Comparison of ENCODE assay signal across 37 mouse cellular contexts in genomic region chr11:49213505-49213904, GRCm38 (mm10). TPM values are rescaled to one million over a fixed set of nuclear protein-coding genes. Genes with fewer than 3 reads are reported as not detected.
"Had no signal": no experiment of that assay in that cellular context is flagged by ENCODE, and none has a peak within 500 bp of the region (broad histone marks: within the 10 kb centered on the region; RNA-seq: fewer than 3 reads in every experiment).

No protein-coding gene starts in this region.

- H3K27me3 ChIP-seq: heart, embryonic 12.5 days; hindbrain, embryonic 12.5 days; intestine, embryonic 15.5 days; limb, embryonic 12.5 days; liver, embryonic 12.5 days had no signal

- H3K9me3 ChIP-seq: heart, embryonic 10.5 days; heart, embryonic 12.5 days; hindbrain, embryonic 10.5 days; hindbrain, embryonic 12.5 days; intestine, embryonic 15.5 days; limb, embryonic 10.5 days; limb, embryonic 12.5 days; liver, embryonic 12.5 days had no signal

- H3K4me3 ChIP-seq: gastrocnemius, adult 2 months; heart, embryonic 10.5 days; heart, embryonic 12.5 days; hindbrain, embryonic 10.5 days; hindbrain, embryonic 12.5 days; intestine, embryonic 15.5 days; layer of hippocampus, adult 2 months; left cerebral cortex, adult 2 months; limb, embryonic 10.5 days; limb, embryonic 12.5 days; liver, embryonic 12.5 days had no signal

- H3K9ac ChIP-seq: heart, embryonic 12.5 days; hindbrain, embryonic 12.5 days; hindbrain, embryonic 14.5 days; intestine, embryonic 15.5 days; limb, embryonic 12.5 days; liver, embryonic 12.5 days; liver, embryonic 14.5 days had no signal

- DNase-seq: gastrocnemius, adult 2 months; gastrocnemius, postnatal 10 days; gastrocnemius, postnatal 25 days; heart, adult 18-20 months; heart, postnatal 10 days; heart, postnatal 4 days; kidney, adult 18-20 months; kidney, postnatal 14 days had no signal

- H3K4me1 ChIP-seq: heart, embryonic 10.5 days; heart, embryonic 12.5 days; hindbrain, embryonic 10.5 days; intestine, embryonic 15.5 days; limb, embryonic 10.5 days; limb, embryonic 12.5 days had no signal

- ATAC-seq: hindbrain, embryonic 16.5 days; inflammation-experienced regulatory T-cells, adult 6 months; intestine, embryonic 15.5 days; intestine, postnatal 0 days; liver, embryonic 12.5 days had no signal

- H3K4me2 ChIP-seq: heart, embryonic 12.5 days; hindbrain, embryonic 12.5 days; hindbrain, embryonic 14.5 days; intestine, embryonic 15.5 days; limb, embryonic 12.5 days had no signal

- H3K27ac ChIP-seq: gastrocnemius, adult 2 months; heart, embryonic 10.5 days; hindbrain, embryonic 10.5 days; hindbrain, embryonic 12.5 days; hindbrain, embryonic 14.5 days; intestine, embryonic 15.5 days; layer of hippocampus, adult 2 months; left cerebral cortex, adult 2 months; limb, embryonic 10.5 days; limb, embryonic 12.5 days; liver, embryonic 14.5 days had no signal

RNA-seq across cellular contexts. Expression of gene Btnl9, which starts 26.5 kb away (rescaled TPM):
- total RNA-seq: layer of hippocampus, adult 2 months; layer of hippocampus, postnatal 25 days; left cerebral cortex, adult 2 months; left cerebral cortex, postnatal 36 days had no signal
- polyA plus RNA-seq: frontal cortex, adult 2 months; hindbrain, embryonic 10.5 days had no signal

RNA-seq across cellular contexts. Expression of gene Olfr1394, which starts 59.3 kb away (rescaled TPM):
- total RNA-seq: gastrocnemius, adult 2 months; gastrocnemius, postnatal 10 days; gastrocnemius, postnatal 25 days; gastrocnemius, postnatal 4 days; granulocyte monocyte progenitor cell, adult 5-6 weeks; heart, adult 18-20 months; heart, adult 8-10 months; heart, postnatal 10 days; heart, postnatal 25 days; heart, postnatal 4 days; layer of hippocampus, adult 2 months; layer of hippocampus, postnatal 10 days; layer of hippocampus, postnatal 25 days; left cerebral cortex, adult 2 months; left cerebral cortex, postnatal 14 days; left cerebral cortex, postnatal 36 days had no signal
- polyA plus RNA-seq: frontal cortex, adult 2 months; heart, embryonic 10.5 days; heart, embryonic 12.5 days; heart, embryonic 14.5 days; heart, embryonic 16.5 days; hindbrain, embryonic 10.5 days; hindbrain, embryonic 12.5 days; hindbrain, embryonic 14.5 days; hindbrain, embryonic 16.5 days; inflammation-experienced regulatory T-cells, adult 6 months; intestine, embryonic 15.5 days; intestine, postnatal 0 days; kidney, embryonic 14.5 days; limb, embryonic 10.5 days; limb, embryonic 12.5 days; limb, embryonic 14.5 days; liver, embryonic 12.5 days; liver, embryonic 14.5 days; liver, embryonic 16.5 days had no signal
